Mouse (Mus musculus): ENCODE results near the gene Fgfr2.

GRCm38 (mm10) chr7:131544871-131545270 is 1578.3 kb downstream of the Fgfr2 start:
- TF ChIP-seq CTCF (IDR thresholded peaks at IDR 0.05; ENCODE audit: control insufficient read depth, insufficient read depth, insufficient replicate concordance, low read depth, low read length), result no peak
- TF ChIP-seq POLR2A (IDR thresholded peaks at IDR 0.05; ENCODE audit: control insufficient read depth, low read depth, low read length), result no peak
